Mouse (Mus musculus) skeletal muscle tissue, adult 2 months (tissue): ENCODE measurements at regions not wholly inside any gene's neighbourhood (a gene's known extent, or its start where the extent isn't known, plus 50 kb on each side); places are given as distances from the start of the nearest gene placed in this dataset.

ENCODE experiments used
- DNase-seq: peaks from one replicate; pipeline ENCODE4 v3.0.0-alpha.2; 2012; ENCODE audit warnings: low read depth, low spot score

- no peak for DNase-seq
These were observed 136.3 kb upstream of the Tll1 start for GRCm38 (mm10) chr8:64342397-64342796.

DNA sequence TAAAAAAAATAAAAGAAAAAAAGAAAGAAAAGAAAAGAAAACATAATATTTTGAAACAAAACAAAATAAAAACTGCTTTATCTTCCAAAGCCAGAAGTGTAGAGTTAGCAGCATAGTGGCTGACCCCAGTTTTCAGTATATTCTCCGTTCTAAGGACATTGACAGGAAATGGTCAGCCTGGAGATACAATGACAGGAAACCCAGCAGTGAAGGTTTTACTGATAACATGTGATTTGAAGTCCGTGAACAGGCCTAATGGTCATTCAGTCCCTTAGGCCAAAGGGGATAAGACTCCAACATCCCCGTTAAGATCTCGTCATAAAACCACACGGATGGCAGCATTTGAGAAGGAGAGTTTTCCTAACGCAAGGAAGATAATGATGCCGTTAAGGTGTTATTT, 131.3 kb upstream of the Tll1 start:
- no peak for DNase-seq

- DNase-seq: no peak
These were observed 130.5 kb upstream of the Tll1 start for GRCm38 (mm10) chr8:64336546-64336945.

DNA sequence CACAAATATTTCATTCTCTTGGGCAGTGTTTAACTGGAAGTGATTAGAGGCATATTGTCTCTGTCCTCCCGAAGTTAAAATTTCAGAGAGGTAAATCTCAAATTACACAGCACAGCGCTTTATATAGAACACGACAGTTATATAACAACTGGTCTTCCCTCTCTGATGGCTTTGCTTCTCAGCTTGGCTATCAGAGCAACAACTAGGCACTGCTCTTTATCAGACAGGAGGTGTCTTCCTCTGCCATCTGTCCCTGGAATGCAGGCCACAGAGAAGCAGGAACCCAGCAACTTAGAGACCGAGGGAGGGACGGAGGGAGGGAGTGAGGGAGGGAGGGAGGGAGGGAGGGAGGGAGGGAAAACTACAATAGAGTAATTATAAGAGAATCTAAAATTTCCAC, 129.4 kb upstream of the Tll1 start:
- DNase-seq: no peak

DNA sequence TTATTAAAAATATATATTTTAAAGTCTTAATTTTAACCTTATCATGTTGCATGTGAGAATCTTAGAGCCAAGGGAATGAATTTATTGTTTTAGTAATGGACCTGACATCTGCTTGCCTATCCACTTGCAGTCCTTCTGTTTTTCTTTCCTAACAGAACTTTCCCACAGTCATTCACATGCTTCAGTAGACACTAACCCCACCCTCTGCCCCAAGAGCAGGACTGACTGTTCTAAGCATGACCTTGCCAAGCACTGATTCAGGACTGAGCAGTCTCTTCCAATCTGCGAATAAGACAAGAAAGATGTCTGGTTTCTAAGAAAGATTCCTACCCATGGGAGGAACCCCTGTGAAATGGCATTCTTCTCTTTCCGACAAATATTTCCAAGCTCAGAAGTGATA, 117.9 kb upstream of the Tll1 start:
- DNase-seq: peak; percentile 64

GRCm38 (mm10) chr8:64320343-64320742, 114.3 kb upstream of the Tll1 start:
- DNase-seq: peak; percentile 36

- DNase-seq: no peak
These were observed 113.2 kb upstream of the Tll1 start for GRCm38 (mm10) chr8:64319220-64319820.

DNA sequence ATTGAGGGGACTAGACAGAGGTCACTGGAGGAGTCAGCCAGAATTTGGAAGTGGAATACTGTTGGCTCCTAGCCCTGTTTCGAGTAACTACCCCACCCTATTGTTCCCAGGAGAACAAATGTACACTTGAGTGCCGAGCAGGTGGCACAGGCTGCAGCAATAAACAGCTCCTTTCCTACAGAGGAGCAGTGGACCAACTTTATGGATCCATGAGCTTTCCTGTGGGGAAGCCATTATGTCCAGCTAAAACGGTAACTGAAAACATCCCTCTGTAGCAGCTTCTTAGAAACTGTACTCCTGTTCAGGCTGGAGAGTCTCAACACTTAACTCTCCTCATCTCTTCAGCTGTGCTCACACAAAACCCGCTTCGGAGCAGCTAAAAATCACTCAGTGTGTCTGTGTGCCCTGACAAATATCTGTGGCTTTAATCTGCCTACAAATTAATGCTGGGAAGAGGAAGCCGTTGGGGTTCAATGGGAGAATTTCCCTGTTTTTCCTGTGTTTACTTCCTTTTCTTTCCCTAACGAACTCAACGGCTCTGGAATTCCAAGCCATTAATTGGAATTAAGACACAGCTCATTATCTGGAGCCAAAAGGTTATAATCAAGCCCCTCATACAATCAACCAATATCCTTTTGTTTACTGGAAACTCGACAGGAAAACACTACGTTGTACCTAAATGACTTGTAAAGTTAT, 112.6 kb upstream of the Tll1 start:
- peak; percentile 43 for DNase-seq

GRCm38 (mm10) chr8:64317815-64318214, 111.7 kb upstream of the Tll1 start:
- no peak for DNase-seq

DNA sequence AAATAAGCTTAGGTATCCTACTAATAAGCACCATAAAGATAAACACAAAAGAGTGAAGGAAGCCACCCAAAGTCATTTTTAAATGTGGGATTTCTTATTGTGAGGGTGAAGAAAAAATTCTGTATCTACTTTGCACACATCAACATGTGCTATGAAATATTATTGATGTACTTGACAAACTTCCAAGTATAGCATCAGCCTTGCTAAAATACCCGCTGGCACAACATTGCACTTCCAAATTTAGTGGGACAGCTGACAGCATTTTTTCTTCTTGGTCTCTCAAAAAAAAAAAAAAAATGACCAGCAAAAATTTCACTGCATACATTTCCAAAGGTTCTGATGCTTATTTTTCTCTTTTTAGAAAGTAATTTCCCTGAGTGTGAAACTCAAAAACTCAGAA, 101.9 kb upstream of the Tll1 start:
- DNase-seq: no peak

- DNase-seq: no peak
These were observed 76.7 kb upstream of the Tll1 start for GRCm38 (mm10) chr8:64282806-64283205.

- no peak for DNase-seq
These were observed 75.5 kb upstream of the Tll1 start for GRCm38 (mm10) chr8:64281598-64281997.

- no peak for DNase-seq
These were observed 74.3 kb upstream of the Tll1 start for GRCm38 (mm10) chr8:64280391-64280790.

- DNase-seq: no peak
These were observed 70.0 kb upstream of the Tll1 start for GRCm38 (mm10) chr8:64276058-64276457.

DNA sequence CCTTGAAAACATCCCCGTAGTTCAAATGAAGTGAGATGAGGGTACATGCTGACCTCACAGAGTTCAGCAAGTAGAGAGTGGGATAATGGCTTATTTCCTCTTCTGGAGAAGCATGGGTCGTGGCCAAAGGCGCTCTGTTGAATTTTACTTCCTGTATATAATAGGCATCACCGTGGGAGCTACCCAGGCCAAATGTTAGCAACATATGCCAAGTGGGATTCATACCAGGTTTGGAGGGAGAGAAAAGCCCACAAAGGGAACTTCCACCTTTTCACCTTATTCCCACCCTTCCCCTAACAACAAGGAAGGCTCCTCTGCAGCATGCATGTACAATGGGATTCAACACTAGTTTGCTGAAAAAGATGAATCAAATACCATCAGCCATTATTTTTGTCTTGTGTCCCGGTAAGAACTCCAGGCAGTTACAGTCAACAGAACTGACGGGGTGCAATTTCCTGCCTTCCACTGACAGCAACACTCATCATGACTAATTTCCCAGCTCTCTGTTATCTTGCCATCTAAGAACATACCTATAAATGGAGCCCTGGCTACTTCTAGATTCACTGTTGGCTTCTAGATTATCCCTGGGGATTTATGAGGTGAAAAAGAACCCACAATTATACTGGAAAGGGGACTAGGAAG, 59.4 kb upstream of the Tll1 start:
- no peak for DNase-seq
